Mouse (Mus musculus): ENCODE results near the gene Rbfox3. TPM values are rescaled to one million over a fixed set of nuclear protein-coding genes. Genes with fewer than 3 reads are reported as not detected.

The Rbfox3 gene
- polyA plus RNA-seq, 1 experiment from 2014 or later: 1.2 TPM

- Histone ChIP-seq H3K27me3 (replicated peaks; ENCODE audit: control insufficient read depth, insufficient read depth, low read length) (no peaks in the 10 kb centered on the region), H3K4me2 (replicated peaks; ENCODE audit: low read depth) (no peak overlapping the region), H3K4me1 (replicated peaks; ENCODE audit: control insufficient read depth, insufficient read depth, low read length) (no peaks in the 10 kb centered on the region), H3K4me3 (ENCODE audit: low read depth, low read length) (no peak overlapping the region), H3K9ac (ENCODE audit: low read depth, low read length) (no peak overlapping the region), H3K9me3 (ENCODE audit: control insufficient read depth) (no peaks in the 10 kb centered on the region), H3K36me3 (ENCODE audit: control insufficient read depth, insufficient read depth) (no peaks in the 10 kb centered on the region), H3K27ac (ENCODE audit: low read depth, low read length) (no peak overlapping the region)
- TF ChIP-seq CTCF (IDR thresholded peaks at IDR 0.05; ENCODE audit: low read depth): no peak
- no peak for ATAC-seq
- 83% methylated on average over 4 of the region's 4 CpGs for WGBS
Measured at GRCm38 (mm10) chr11:118523496-118524145, 387.8 kb downstream of the Rbfox3 start.

DNA sequence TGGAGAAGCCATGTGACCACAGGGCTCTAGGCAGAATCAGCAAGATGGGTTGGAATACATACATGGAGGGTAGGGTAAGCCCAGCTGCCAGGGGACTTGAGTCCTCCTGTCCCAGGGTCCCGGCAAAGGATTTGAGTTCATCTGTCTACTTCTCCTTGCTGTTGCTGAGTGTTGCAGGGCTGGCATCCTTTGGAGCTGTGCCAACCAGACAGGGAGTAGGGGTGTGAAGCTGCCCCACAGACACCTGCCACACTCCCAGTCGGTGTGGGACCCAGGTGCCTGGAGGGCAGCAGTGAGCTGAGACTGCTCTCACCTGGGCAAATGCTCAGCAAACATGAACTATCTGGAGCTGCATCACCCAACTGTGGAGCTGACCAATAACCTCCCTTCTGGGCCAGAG, 390.5 kb downstream of the Rbfox3 start:
- WGBS: 91% methylated on average over 2 of the region's 2 CpGs
- no peak for ATAC-seq

GRCm38 (mm10) chr11:118520251-118520650, 391.1 kb downstream of the Rbfox3 start:
- H3K36me3 ChIP-seq (ENCODE audit: control insufficient read depth, insufficient read depth): no peaks in the 10 kb centered on the region
- no peak for ATAC-seq
- TF ChIP-seq CTCF (IDR thresholded peaks at IDR 0.05; ENCODE audit: low read depth): peak; percentile 71
- H3K27ac ChIP-seq (ENCODE audit: low read depth, low read length): no peak overlapping the region
- H3K9ac ChIP-seq (ENCODE audit: low read depth, low read length): no peak overlapping the region
- no peak overlapping the region for H3K4me3 ChIP-seq (ENCODE audit: low read depth, low read length)
- H3K4me1 ChIP-seq (replicated peaks; ENCODE audit: control insufficient read depth, insufficient read depth, low read length): no peaks in the 10 kb centered on the region
- WGBS: 51% methylated on average over 5 of the region's 5 CpGs
- no peak overlapping the region for H3K4me2 ChIP-seq (replicated peaks; ENCODE audit: low read depth)
- no peaks in the 10 kb centered on the region for H3K9me3 ChIP-seq (ENCODE audit: control insufficient read depth)
- no peaks in the 10 kb centered on the region for H3K27me3 ChIP-seq (replicated peaks; ENCODE audit: control insufficient read depth, insufficient read depth, low read length)

More for the DNA sequence above, 390.5 kb downstream of the Rbfox3 start:
- Histone ChIP-seq H3K27ac (ENCODE audit: low read depth, low read length) (no peak overlapping the region), H3K4me2 (replicated peaks; ENCODE audit: low read depth) (no peak overlapping the region), H3K27me3 (replicated peaks; ENCODE audit: control insufficient read depth, insufficient read depth, low read length) (no peaks in the 10 kb centered on the region), H3K36me3 (ENCODE audit: control insufficient read depth, insufficient read depth) (no peaks in the 10 kb centered on the region), H3K4me3 (ENCODE audit: low read depth, low read length) (no peak overlapping the region), H3K4me1 (replicated peaks; ENCODE audit: control insufficient read depth, insufficient read depth, low read length) (no peaks in the 10 kb centered on the region), H3K9ac (ENCODE audit: low read depth, low read length) (no peak overlapping the region), H3K9me3 (ENCODE audit: control insufficient read depth) (no peaks in the 10 kb centered on the region)
- TF ChIP-seq CTCF (IDR thresholded peaks at IDR 0.05; ENCODE audit: low read depth): no peak

- Histone ChIP-seq H3K4me2 (replicated peaks; ENCODE audit: low read depth) (no peak overlapping the region), H3K27me3 (replicated peaks; ENCODE audit: control insufficient read depth, insufficient read depth, low read length) (no peaks in the 10 kb centered on the region), H3K9ac (ENCODE audit: low read depth, low read length) (no peak overlapping the region), H3K9me3 (ENCODE audit: control insufficient read depth) (no peaks in the 10 kb centered on the region), H3K4me1 (replicated peaks; ENCODE audit: control insufficient read depth, insufficient read depth, low read length) (no peaks in the 10 kb centered on the region), H3K27ac (ENCODE audit: low read depth, low read length) (no peak overlapping the region), H3K36me3 (ENCODE audit: control insufficient read depth, insufficient read depth) (no peaks in the 10 kb centered on the region), H3K4me3 (ENCODE audit: low read depth, low read length) (no peak overlapping the region)
- ATAC-seq: no peak
- no peak for TF ChIP-seq CTCF (IDR thresholded peaks at IDR 0.05; ENCODE audit: low read depth)
- 72% methylated on average over 7 of the region's 7 CpGs for WGBS
Measured at GRCm38 (mm10) chr11:118518743-118519142, 392.7 kb downstream of the Rbfox3 start.

- Histone ChIP-seq H3K9me3 (ENCODE audit: control insufficient read depth) (no peaks in the 10 kb centered on the region), H3K4me1 (replicated peaks; ENCODE audit: control insufficient read depth, insufficient read depth, low read length) (no peaks in the 10 kb centered on the region), H3K27me3 (replicated peaks; ENCODE audit: control insufficient read depth, insufficient read depth, low read length) (no peaks in the 10 kb centered on the region), H3K36me3 (ENCODE audit: control insufficient read depth, insufficient read depth) (no peaks in the 10 kb centered on the region), H3K4me2 (replicated peaks; ENCODE audit: low read depth) (no peak overlapping the region), H3K9ac (ENCODE audit: low read depth, low read length) (no peak overlapping the region), H3K4me3 (ENCODE audit: low read depth, low read length) (no peak overlapping the region), H3K27ac (ENCODE audit: low read depth, low read length) (no peak overlapping the region)
- WGBS: 82% methylated on average over 7 of the region's 7 CpGs
- no peak for ATAC-seq
- no peak for TF ChIP-seq CTCF (IDR thresholded peaks at IDR 0.05; ENCODE audit: low read depth)
Measured at GRCm38 (mm10) chr11:118517924-118518323, 393.5 kb downstream of the Rbfox3 start.

GRCm38 (mm10) chr11:118512257-118512910, 399.0 kb downstream of the Rbfox3 start:
- ATAC-seq: no peak
- no peaks in the 10 kb centered on the region for H3K9me3 ChIP-seq (ENCODE audit: control insufficient read depth)
- H3K27ac ChIP-seq (ENCODE audit: low read depth, low read length): no peak overlapping the region
- H3K36me3 ChIP-seq (ENCODE audit: control insufficient read depth, insufficient read depth): no peaks in the 10 kb centered on the region
- no peak overlapping the region for H3K4me2 ChIP-seq (replicated peaks; ENCODE audit: low read depth)
- no peak overlapping the region for H3K9ac ChIP-seq (ENCODE audit: low read depth, low read length)
- no peaks in the 10 kb centered on the region; the same call in 1 of the 2 replicates for H3K27me3 ChIP-seq (replicated peaks; ENCODE audit: control insufficient read depth, insufficient read depth, low read length)
- no peak for TF ChIP-seq CTCF (IDR thresholded peaks at IDR 0.05; ENCODE audit: low read depth)
- no peak overlapping the region for H3K4me3 ChIP-seq (ENCODE audit: low read depth, low read length)
- no peaks in the 10 kb centered on the region for H3K4me1 ChIP-seq (replicated peaks; ENCODE audit: control insufficient read depth, insufficient read depth, low read length)
- whole genome bisulfite sequencing: 39% methylated on average over 15 of the region's 15 CpGs

All from intestine, postnatal 0 days (tissue).